Mouse (Mus musculus) liver, embryonic 14.5 days (tissue): Measurements from ENCODE around the gene Fkbp15. TPM values are rescaled to one million over a fixed set of nuclear protein-coding genes. Genes with fewer than 3 reads are reported as not detected.

Source experiments
- ATAC-seq: fragments of 200-750 bp; cut with Nextera tagmentation; 2 replicates; pipeline ENCODE4 v1.8.0; 2017; ENCODE audit warnings: moderate number of reproducible peaks, mild to moderate bottlenecking, moderate library complexity; ENCODE audit not compliant: insufficient read depth
- DNase-seq, 3 experiments: peaks; one replicate each; pipeline ENCODE4 v3.0.0-alpha.2; 2012 to 2013; ENCODE audit warnings: low read depth in 3 of 3, low spot score in 3 of 3
- H3K27ac ChIP-seq: fragments of 300-500 bp; sonication (generic); 2 replicates; pipeline ENCODE4 v1.5.1; 2014; ENCODE audit warnings: moderate library complexity, mild to moderate bottlenecking, control low read depth, inconsistent platforms
- H3K27me3 ChIP-seq: fragments of 300-500 bp; sonication (generic); 2 replicates; pipeline ENCODE4 v1.6.1; 2014; ENCODE audit warnings: mild to moderate bottlenecking, low read length, moderate library complexity; ENCODE audit not compliant: control insufficient read depth, insufficient read depth
- H3K36me3 ChIP-seq: fragments of 300-500 bp; sonication (generic); replicated peaks from 2 replicates; pipeline ENCODE4 v1.6.1; 2014; ENCODE audit warnings: low read depth; ENCODE audit not compliant: control insufficient read depth, insufficient read depth
- H3K4me1 ChIP-seq, 2 experiments: fragments of 200-500 bp in 1 of 2; fragments of 300-500 bp in 1 of 2; sonication (generic) in 1 of 2; replicated peaks; 2 replicates each; pipeline ENCODE4 v1.6.1; 2012 to 2014; ENCODE audit warnings: antibody characterized with exemption in 1 of 2, inconsistent platforms in 1 of 2, low read length in 1 of 2; ENCODE audit not compliant: control insufficient read depth in 2 of 2, insufficient read depth in 2 of 2
- H3K4me2 ChIP-seq: fragments of 300-500 bp; sonication (generic); 2 replicates; pipeline ENCODE4 v1.6.1; 2014; ENCODE audit warnings: low read depth, mild to moderate bottlenecking, control low read depth, moderate library complexity
- H3K4me3 ChIP-seq, 2 experiments: fragments of 200-500 bp in 1 of 2; fragments of 300-500 bp in 1 of 2; sonication (generic) in 1 of 2; 2 replicates each; pipeline ENCODE4 v1.5.1; 2012 to 2014; ENCODE audit warnings: low read depth in 2 of 2, low read length in 2 of 2, mild to moderate bottlenecking in 2 of 2, control low read depth in 1 of 2, inconsistent platforms in 1 of 2, moderate library complexity in 1 of 2; ENCODE audit not compliant: insufficient read depth in 1 of 2
- H3K9ac ChIP-seq: fragments of 300-500 bp; sonication (generic); replicated peaks from 2 replicates; pipeline ENCODE4 v1.6.1; 2014; ENCODE audit warnings: mild to moderate bottlenecking, control low read depth, moderate library complexity
- H3K9me3 ChIP-seq: fragments of 300-500 bp; sonication (generic); 2 replicates; pipeline ENCODE4 v1.6.1; 2016; ENCODE audit warnings: low read length, mixed read lengths; ENCODE audit not compliant: control insufficient read depth
- CTCF ChIP-seq: IDR thresholded peaks from 2 replicates; pipeline ENCODE4 v1.5.1; 2016; ENCODE audit warnings: antibody characterized with exemption, low read depth, control low read depth
- EP300 ChIP-seq: IDR thresholded peaks from 2 replicates; pipeline ENCODE4 v1.6.1; 2016; ENCODE audit warnings: antibody characterized with exemption, low read depth
- WGBS: fragments of 180-500 bp; shearing (Covaris S2); extraction: QIAGEN DNeasy Blood & Tissue Kit; methylation state at CpG from one replicate; pipeline ENCODE4 v1.1.7; 2014; ENCODE audit not compliant: insufficient replicate concordance; 5-methylcytosine and 5-hydroxymethylcytosine counted together
- polyA plus RNA-seq, 2 experiments: library from polyadenylated mRNA; depleted of rRNA in 1 of 2; stranded (reverse) in 1 of 2; unstranded in 1 of 2; fragments of >200 nt; fragmentation: Nextera tagmentation in 1 of 2; extraction: Ambion mirVana in 1 of 2; gene quantifications; 2 replicates each; pipeline versions ENCODE4 v1.2.1 to v1.2.3; 2012 to 2014

Gene Fkbp15
- polyA plus RNA-seq, 2 experiments = 9.6 to 9.7 TPM

DNA sequence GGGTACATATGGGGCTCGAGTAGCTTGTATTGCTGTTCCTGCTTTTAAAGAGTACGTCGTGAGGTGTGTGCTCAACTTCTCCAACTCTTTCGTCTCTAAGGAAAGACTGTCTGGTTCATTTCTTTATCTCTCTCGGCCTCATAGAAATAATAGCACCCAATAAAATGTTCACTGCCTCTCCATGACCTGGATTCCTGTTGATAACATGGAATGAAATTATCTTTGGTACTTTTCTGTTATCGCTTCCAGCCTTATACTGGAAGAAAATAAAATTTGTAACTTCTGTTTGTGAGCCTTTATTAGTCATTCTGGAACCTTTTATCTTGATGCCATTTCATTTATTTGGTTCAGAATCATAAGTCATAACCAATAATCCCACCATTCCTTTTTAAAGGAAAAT, 22.9 kb upstream of the Fkbp15 start:
- Histone ChIP-seq H3K4me1 (peaks cover 7 to 11% of the 10 kb centered on the region in 2 experiments; a peak in 3 of 4 replicates), H3K36me3 (peaks cover 9% of the 10 kb centered on the region), H3K27ac (no peak overlapping the region), H3K4me2 (no peak overlapping the region), H3K9ac (no peak overlapping the region), H3K27me3 (no peaks in the 10 kb centered on the region), H3K9me3 (no peaks in the 10 kb centered on the region), H3K4me3 (no peak overlapping the region)
- DNase-seq = no peak
- WGBS = 55% methylated on average over 6 of the region's 6 CpGs
- no peak for ATAC-seq
- TF ChIP-seq CTCF = no peak
- peak; percentile 39 for TF ChIP-seq EP300

GRCm38 (mm10) chr4:62379724-62380381, 19.5 kb upstream of the Fkbp15 start:
- Histone ChIP-seq H3K9ac (no peak overlapping the region), H3K4me3 (no peak overlapping the region), H3K27ac (no peak overlapping the region), H3K27me3 (no peaks in the 10 kb centered on the region), H3K4me2 (no peak overlapping the region), H3K36me3 (no peaks in the 10 kb centered on the region), H3K4me1 (peaks cover 9 to 15% of the 10 kb centered on the region in 2 experiments), H3K9me3 (no peaks in the 10 kb centered on the region)
- ATAC-seq (no peak), DNase-seq (no peak)
- WGBS = 68% methylated on average over 9 of the region's 9 CpGs
- no peak for TF ChIP-seq CTCF
- TF ChIP-seq EP300 = no peak

GRCm38 (mm10) chr4:62376123-62376522, 15.8 kb upstream of the Fkbp15 start:
- Histone ChIP-seq H3K27me3 (no peaks in the 10 kb centered on the region), H3K9me3 (no peaks in the 10 kb centered on the region), H3K36me3 (no peaks in the 10 kb centered on the region; the same call in 1 of the 2 replicates), H3K4me2 (no peak overlapping the region), H3K27ac (no peak overlapping the region), H3K4me3 (no peak overlapping the region), H3K4me1 (peaks cover 35 to 46% of the 10 kb centered on the region in 2 experiments), H3K9ac (no peak overlapping the region)
- DNase-seq (no peak), ATAC-seq (no peak)
- no peak for TF ChIP-seq CTCF
- TF ChIP-seq EP300 = no peak
- WGBS = 52% methylated on average over 2 of the region's 2 CpGs

DNA sequence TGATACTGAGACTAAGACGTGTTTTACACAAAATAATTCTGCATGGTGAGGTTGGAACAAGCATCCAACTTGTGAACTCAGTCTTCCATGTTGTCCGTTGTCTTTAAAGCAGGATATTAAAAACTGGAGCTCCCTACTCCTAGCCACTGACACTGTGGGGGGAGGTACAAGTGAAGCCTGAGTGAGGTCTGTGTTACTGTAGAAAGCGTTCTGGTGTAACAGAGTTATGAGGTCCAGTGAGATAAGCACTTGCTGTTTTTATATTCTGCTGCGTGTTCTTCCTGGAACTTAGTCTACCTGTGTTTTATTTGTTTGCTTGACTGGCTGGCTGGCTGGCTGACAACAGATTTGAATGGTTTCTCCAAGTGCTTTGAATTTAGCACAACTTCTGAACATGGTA, 14.0 kb upstream of the Fkbp15 start:
- H3K27ac ChIP-seq = peak overlapping the region; percentile 18

GRCm38 (mm10) chr4:62373668-62374067, 13.3 kb upstream of the Fkbp15 start:
- no peak overlapping the region for H3K9ac ChIP-seq
- WGBS = 63% methylated on average over 7 of the region's 7 CpGs
- ATAC-seq = no peak
- no peak for TF ChIP-seq CTCF
- TF ChIP-seq EP300 = no peak
- peak overlapping the region; percentile 29; the same call in 1 of the 2 replicates for H3K4me2 ChIP-seq
- H3K4me3 ChIP-seq = no peak overlapping the region
- no peaks in the 10 kb centered on the region for H3K27me3 ChIP-seq
- H3K27ac ChIP-seq = peak overlapping the region; percentile 9; the same call in 1 of the 2 replicates
- no peaks in the 10 kb centered on the region for H3K9me3 ChIP-seq
- no peak for DNase-seq
- no peaks in the 10 kb centered on the region; the same call in 1 of the 2 replicates for H3K36me3 ChIP-seq
- H3K4me1 ChIP-seq = peaks cover 57 to 63% of the 10 kb centered on the region in 2 experiments

More for the DNA sequence above, 14.0 kb upstream of the Fkbp15 start:
- peak; percentile 66 for ATAC-seq
- peak overlapping the region; percentile 23 for H3K9ac ChIP-seq
- 39% methylated on average over 4 of the region's 4 CpGs for WGBS
- H3K27me3 ChIP-seq = no peaks in the 10 kb centered on the region
- H3K9me3 ChIP-seq = no peaks in the 10 kb centered on the region
- peak overlapping the region; percentile 29 for H3K4me2 ChIP-seq
- no peaks in the 10 kb centered on the region; the same call in 1 of the 2 replicates for H3K36me3 ChIP-seq
- peaks cover 50 to 56% of the 10 kb centered on the region in 2 experiments for H3K4me1 ChIP-seq
- DNase-seq = no peak
- no peak overlapping the region for H3K4me3 ChIP-seq
- TF ChIP-seq EP300 = peak; percentile 43
- no peak for TF ChIP-seq CTCF
